Mouse (Mus musculus) ES-Bruce4 (cell line): ENCODE measurements at regions not wholly inside any gene's neighbourhood (a gene's known extent, or its start where the extent isn't known, plus 50 kb on each side); places are given as distances from the start of the nearest gene placed in this dataset.

Experiments
- CTCF ChIP-seq: IDR thresholded peaks from one replicate; pipeline ENCODE4 v1.8.1; 2011; ENCODE audit warnings: low read depth, low read length
- POLR2A ChIP-seq: IDR thresholded peaks from one replicate; pipeline ENCODE4 v1.8.1; 2011; ENCODE audit warnings: low read length; ENCODE audit not compliant: insufficient read depth

DNA sequence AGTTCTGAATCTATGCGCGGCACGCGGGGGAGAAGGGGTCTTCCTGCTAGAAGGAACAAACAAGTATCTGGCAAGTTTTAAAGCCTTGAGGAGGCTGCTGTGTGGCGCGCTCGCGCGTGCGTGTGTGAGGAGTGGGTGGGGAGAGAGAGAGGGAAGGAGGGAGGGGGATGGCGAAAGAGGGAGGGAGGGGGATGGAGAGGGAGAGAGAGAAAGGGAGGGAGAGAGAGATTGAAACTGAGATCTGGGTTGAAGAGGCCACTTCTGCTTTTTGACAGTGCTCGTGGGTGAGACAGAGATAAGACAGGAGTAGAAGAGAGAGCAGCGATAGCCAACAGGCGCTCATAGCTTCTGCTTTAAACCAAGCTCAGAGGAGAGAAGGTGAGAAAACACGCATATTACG is 166.0 kb upstream of the Rxfp2 start:
- TF ChIP-seq CTCF (no peak), POLR2A (no peak)
